Mouse (Mus musculus) G1E (cell line): ENCODE data around the gene Nfatc2.

Source experiments
- CTCF ChIP-seq: IDR thresholded peaks from 2 replicates; pipeline ENCODE4 v1.5.1; 2012; ENCODE audit warnings: low read depth, low read length, inconsistent platforms, mixed read lengths
- GATA1 ChIP-seq: IDR thresholded peaks from 2 replicates; pipeline ENCODE4 v1.6.1; 2012; ENCODE audit warnings: borderline replicate concordance, low read length, inconsistent platforms, mixed read lengths
- GATA2 ChIP-seq: IDR thresholded peaks from 2 replicates; pipeline ENCODE4 v1.6.1; 2012; ENCODE audit warnings: low read depth, low read length, inconsistent platforms, borderline replicate concordance
- POLR2AphosphoS5 ChIP-seq: IDR thresholded peaks from 2 replicates; pipeline ENCODE4 v1.6.1; 2012; ENCODE audit warnings: low read depth, low read length, inconsistent platforms; ENCODE audit not compliant: insufficient replicate concordance
- TAL1 ChIP-seq: conservative IDR thresholded peaks from 2 replicates; pipeline ENCODE4 v1.6.1; 2012; ENCODE audit warnings: low read depth, low read length, inconsistent platforms, mixed read lengths

- TF ChIP-seq GATA1 (no peak), CTCF (no peak), TAL1 (no peak), POLR2AphosphoS5 (no peak), GATA2 (no peak)
Observed at GRCm38 (mm10) chr2:168543026-168543425, 58.4 kb downstream of the Nfatc2 start.
